Mouse (Mus musculus) yolk sac, embryonic 10.5 days (tissue): Measurements from ENCODE around the gene 9130213A22Rik.
A peak's percentile ranks its signal among the peaks of the same experiment; 100 is the strongest.

Experiments
- DNase-seq: peaks from one replicate; pipeline ENCODE4 v3.0.0-alpha.2; 2017; ENCODE audit warnings: low spot score

The 9130213A22Rik gene

DNA sequence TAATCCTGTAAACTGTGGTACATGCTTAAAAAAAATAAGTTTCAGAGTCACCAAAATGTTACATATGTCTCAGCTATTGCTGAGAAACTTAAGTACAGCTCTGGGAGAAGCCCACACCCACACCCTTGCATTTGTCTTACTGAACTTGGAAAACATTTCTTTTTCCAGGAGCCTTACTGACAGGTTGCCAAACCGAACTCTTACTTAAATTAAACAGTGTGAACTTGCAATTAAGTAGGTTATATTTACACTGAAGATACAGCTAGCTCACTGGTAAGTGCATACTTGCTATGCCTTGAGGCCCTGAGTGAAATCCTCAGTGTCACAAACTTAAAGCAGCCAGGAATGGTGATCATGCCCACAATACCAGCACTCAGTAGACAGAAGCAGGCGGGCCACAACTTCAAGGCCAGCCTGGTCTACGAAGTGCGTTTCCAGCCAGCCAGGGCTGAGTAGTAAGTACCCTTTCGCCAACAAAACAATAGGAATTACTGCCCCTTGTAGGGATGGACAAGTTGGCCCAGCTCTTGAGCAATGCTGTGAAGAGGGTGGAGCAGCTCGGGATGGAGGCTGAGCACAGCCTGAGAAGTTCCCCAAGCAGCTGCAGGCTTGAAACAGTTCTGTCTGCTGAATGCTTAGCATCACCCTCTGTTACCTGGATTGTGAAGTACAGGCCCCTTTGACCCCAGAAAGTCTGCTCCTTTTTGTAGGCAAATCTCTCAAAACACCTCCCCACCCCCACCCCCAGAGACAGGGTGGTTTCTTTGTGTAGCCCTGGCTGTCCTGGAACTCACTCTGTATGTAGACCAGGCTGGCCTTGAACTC, 48.2 kb downstream of the 9130213A22Rik start:
- no peak for DNase-seq

DNA sequence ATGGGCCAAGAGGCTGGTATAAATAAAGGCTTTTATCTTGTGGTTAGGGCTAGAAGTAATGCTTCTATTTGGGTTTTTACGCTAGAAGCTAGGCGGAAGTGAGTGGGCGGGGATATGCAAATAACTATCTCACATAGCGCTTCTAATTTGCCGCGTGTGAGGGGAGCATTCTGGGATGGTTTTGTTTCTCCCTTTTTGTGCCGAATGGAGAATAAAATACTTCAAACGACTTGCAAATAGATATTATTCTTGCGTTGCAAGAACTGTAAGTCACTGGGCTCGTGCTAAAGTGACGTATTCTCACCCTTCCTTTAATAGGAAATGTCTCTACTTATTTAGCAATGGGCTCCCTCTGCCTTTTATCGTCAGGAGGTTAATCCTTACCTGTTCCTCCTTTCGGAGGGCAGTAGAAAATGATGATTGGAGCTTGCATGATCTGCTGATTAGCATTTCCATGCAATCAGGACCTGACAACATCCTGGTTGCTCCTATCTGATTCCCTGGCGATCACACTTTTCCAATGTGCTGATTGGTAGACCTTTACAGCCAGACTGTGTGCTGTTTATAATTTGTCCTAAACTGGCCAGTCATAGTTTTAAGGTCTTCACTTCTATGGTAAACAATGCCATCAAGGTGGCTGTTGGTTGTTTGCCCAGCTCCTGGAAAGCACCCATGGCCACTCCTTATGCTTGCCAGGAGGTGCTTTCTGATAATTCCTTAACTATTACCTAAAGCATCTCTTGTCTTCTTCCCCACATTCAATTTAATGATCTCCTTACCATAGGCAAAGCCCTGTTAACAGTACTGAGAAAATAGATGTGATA, 49.1 kb downstream of the 9130213A22Rik start:
- peak; percentile 91 for DNase-seq

- no peak for DNase-seq
These were observed 49.7 kb downstream of the 9130213A22Rik start for GRCm38 (mm10) chr11:69072666-69073064.

DNA sequence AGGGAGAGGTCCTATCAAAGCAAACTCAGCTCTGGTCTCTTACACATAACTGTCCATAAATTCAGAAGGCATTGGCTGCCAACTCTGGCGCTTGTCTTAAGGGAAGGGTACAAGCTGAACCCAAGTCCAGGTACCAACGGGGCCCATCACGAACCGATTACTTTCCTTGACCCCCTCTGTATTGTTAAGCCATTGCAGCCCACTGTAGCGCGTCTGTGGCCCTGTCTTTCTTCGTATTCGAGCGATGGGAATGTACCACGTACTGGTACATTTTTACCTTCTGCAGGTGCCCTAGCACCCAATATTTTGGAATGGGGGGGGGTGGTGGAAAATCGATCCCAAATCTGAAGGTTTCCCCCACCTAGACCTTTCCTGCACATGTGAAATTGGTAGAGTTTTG, 50.2 kb downstream of the 9130213A22Rik start:
- DNase-seq, result no peak

GRCm38 (mm10) chr11:69071262-69071661, 51.1 kb downstream of the 9130213A22Rik start:
- DNase-seq, result no peak

GRCm38 (mm10) chr11:69070590-69071222, 51.7 kb downstream of the 9130213A22Rik start, which contains the start of gene Tmem107:
Gene Tmem107 (plus strand): TSS chr11:69070806.
- peak; percentile 95 for DNase-seq

DNA sequence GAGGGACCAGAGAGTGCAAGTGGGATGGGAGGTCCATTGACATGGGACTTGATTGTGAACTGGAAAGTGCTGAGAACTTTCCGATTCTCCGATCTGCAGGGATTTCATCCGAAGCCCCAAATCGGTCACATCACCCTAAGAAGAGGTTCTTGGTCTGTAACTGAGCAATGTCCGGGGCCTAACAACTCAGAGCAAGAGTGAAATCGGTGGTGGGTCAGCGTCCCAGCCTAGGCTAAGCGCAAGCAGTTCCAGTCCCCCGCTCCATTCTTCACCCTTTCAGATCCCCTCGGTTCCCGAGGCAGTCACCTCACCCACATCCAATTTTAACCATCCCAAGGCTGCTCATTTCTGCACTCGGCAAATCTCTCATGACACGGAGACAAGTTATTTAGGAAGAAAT, 52.3 kb downstream of the 9130213A22Rik start:
- no peak for DNase-seq
